Mouse (Mus musculus): ENCODE measurements around the gene Sftpd.

- no peak for TF ChIP-seq CTCF (conservative IDR thresholded peaks at IDR 0.05; ENCODE audit: low read length)
- TF ChIP-seq POU5F1 (IDR thresholded peaks at IDR 0.05; ENCODE audit: borderline replicate concordance, low read length) = no peak
- TF ChIP-seq NANOG (IDR thresholded peaks at IDR 0.05; ENCODE audit: borderline replicate concordance, low read length) = no peak
Observed at GRCm38 (mm10) chr14:41170514-41170913, 14.4 kb downstream of the Sftpd start.
